Mouse (Mus musculus): ENCODE measurements around the gene Sipa1. TPM values are rescaled to one million over a fixed set of nuclear protein-coding genes. Genes with fewer than 3 reads are reported as not detected.
"Not testable (repeated sequence)": the region's sequence is repeated elsewhere in the genome, so short reads cannot be mapped to it uniquely, and the experiment has no call there.

Gene Sipa1
- total RNA-seq, 4 experiments from 2014 or later = 12.5 to 20.7 (median 14.9) TPM

GRCm38 (mm10) chr19:5686954-5687353 is 23.4 kb upstream of the Sipa1 start:
- DNase-seq (ENCODE audit: low spot score in 2 of 2) = not testable (repeated sequence)

GRCm38 (mm10) chr19:5686437-5686836 is 22.9 kb upstream of the Sipa1 start:
- DNase-seq (ENCODE audit: low spot score in 2 of 2) = no peak

- DNase-seq (ENCODE audit: low spot score in 2 of 2) = no peak
Observed at GRCm38 (mm10) chr19:5685861-5686260, 22.4 kb upstream of the Sipa1 start.

- DNase-seq (ENCODE audit: low spot score in 2 of 2) = no peak
Observed at GRCm38 (mm10) chr19:5685431-5685830, 21.9 kb upstream of the Sipa1 start.

- no peak for DNase-seq (ENCODE audit: low spot score in 2 of 2)
Observed at GRCm38 (mm10) chr19:5684985-5685384, 21.5 kb upstream of the Sipa1 start.

GRCm38 (mm10) chr19:5684236-5684635 is 20.7 kb upstream of the Sipa1 start:
- DNase-seq (ENCODE audit: low spot score in 2 of 2) = no peak

GRCm38 (mm10) chr19:5680432-5680831 is 16.9 kb upstream of the Sipa1 start:
- DNase-seq (ENCODE audit: low spot score in 2 of 2) = no peak

- DNase-seq (ENCODE audit: low spot score in 2 of 2) = no peak
Observed at GRCm38 (mm10) chr19:5668372-5668771, 4.9 kb upstream of the Sipa1 start.

GRCm38 (mm10) chr19:5666386-5666785 is 2.9 kb upstream of the Sipa1 start:
- DNase-seq (ENCODE audit: low spot score in 2 of 2) = no peak

GRCm38 (mm10) chr19:5665465-5665864 is 2.0 kb upstream of the Sipa1 start:
- no peak for DNase-seq (ENCODE audit: low spot score in 2 of 2)

- DNase-seq (ENCODE audit: low spot score in 2 of 2) = no peak
Observed at GRCm38 (mm10) chr19:5664669-5665257, 1.3 kb upstream of the Sipa1 start.

GRCm38 (mm10) chr19:5662310-5662709 is 1.2 kb downstream of the Sipa1 start:
- no peak for DNase-seq (ENCODE audit: low spot score in 2 of 2)

GRCm38 (mm10) chr19:5660942-5661751 is 2.4 kb downstream of the Sipa1 start:
- no peak for DNase-seq (ENCODE audit: low spot score in 2 of 2)

GRCm38 (mm10) chr19:5654720-5655298 is 8.7 kb downstream of the Sipa1 start:
- no peak for DNase-seq (ENCODE audit: low spot score in 2 of 2)

GRCm38 (mm10) chr19:5653969-5654719 is 9.4 kb downstream of the Sipa1 start:
- DNase-seq (ENCODE audit: low spot score in 2 of 2) = no peak

- DNase-seq (ENCODE audit: low spot score in 2 of 2) = no peak
Observed at GRCm38 (mm10) chr19:5652570-5652969, 10.9 kb downstream of the Sipa1 start.

- DNase-seq (ENCODE audit: low spot score in 2 of 2) = no peak
Observed at GRCm38 (mm10) chr19:5651502-5652274, 11.8 kb downstream of the Sipa1 start.

- no peak for DNase-seq (ENCODE audit: low spot score in 2 of 2)
Observed at GRCm38 (mm10) chr19:5649298-5649741, 14.2 kb downstream of the Sipa1 start.

- peak; percentile 62 to 71 for DNase-seq (ENCODE audit: low spot score in 2 of 2)
Observed at GRCm38 (mm10) chr19:5648401-5649297, 14.9 kb downstream of the Sipa1 start.

- DNase-seq (ENCODE audit: low spot score in 2 of 2) = no peak
Observed at GRCm38 (mm10) chr19:5647791-5648190, 15.7 kb downstream of the Sipa1 start.

Data from left cerebral cortex, adult 8-10 months (tissue).